Mouse (Mus musculus) neural tube, embryonic 15.5 days (tissue): ENCODE measurements around the gene Elovl1. TPM values are rescaled to one million over a fixed set of nuclear protein-coding genes. Genes with fewer than 3 reads are reported as not detected.

Experiments
- ATAC-seq: fragments of 200-750 bp; cut with Nextera tagmentation; 2 replicates; pipeline ENCODE4 v1.8.0; 2017; ENCODE audit warnings: mild to moderate bottlenecking, moderate TSS enrichment, moderate library complexity; ENCODE audit not compliant: low FRiP score
- H3K27ac ChIP-seq: fragments of 300-500 bp; sonication (generic); replicated peaks from 2 replicates; pipeline ENCODE4 v1.5.1; 2015; ENCODE audit warnings: mild to moderate bottlenecking, inconsistent platforms
- H3K27me3 ChIP-seq: fragments of 300-500 bp; sonication (generic); replicated peaks from 2 replicates; pipeline ENCODE4 v1.6.1; 2015; ENCODE audit warnings: inconsistent platforms
- H3K36me3 ChIP-seq: fragments of 300-500 bp; sonication (generic); 2 replicates; pipeline ENCODE4 v1.6.1; 2015; ENCODE audit warnings: inconsistent platforms
- H3K4me1 ChIP-seq: fragments of 300-500 bp; sonication (generic); 2 replicates; pipeline ENCODE4 v1.6.1; 2015; ENCODE audit warnings: inconsistent platforms
- H3K4me2 ChIP-seq: fragments of 300-500 bp; sonication (generic); 2 replicates; pipeline ENCODE4 v1.6.1; 2015; ENCODE audit warnings: inconsistent platforms, mild to moderate bottlenecking, moderate library complexity
- H3K4me3 ChIP-seq: fragments of 300-500 bp; sonication (generic); replicated peaks from 2 replicates; pipeline ENCODE4 v1.5.1; 2015; ENCODE audit warnings: mild to moderate bottlenecking, inconsistent platforms
- H3K9ac ChIP-seq: fragments of 300-500 bp; sonication (generic); replicated peaks from 2 replicates; pipeline ENCODE4 v1.6.1; 2015; ENCODE audit warnings: mild to moderate bottlenecking, inconsistent platforms
- H3K9me3 ChIP-seq: fragments of 300-500 bp; sonication (generic); replicated peaks from 2 replicates; pipeline ENCODE4 v1.6.1; 2016; ENCODE audit warnings: inconsistent platforms
- WGBS: fragments of 180-500 bp; shearing (Covaris S2); methylation state at CpG from one replicate; pipeline ENCODE4 v1.1.7; 2015; ENCODE audit warnings: mixed read lengths; 5-methylcytosine and 5-hydroxymethylcytosine counted together
- polyA plus RNA-seq: library from polyadenylated mRNA; unstranded; fragments of >200 nt; fragmentation: Nextera tagmentation; extraction: Ambion mirVana; gene quantifications from 2 replicates; pipeline ENCODE4 v1.2.1, GENCODE M21; 2015

Elovl1 gene
- polyA plus RNA-seq, 1 experiment from 2014 or later: 31.2 TPM

DNA sequence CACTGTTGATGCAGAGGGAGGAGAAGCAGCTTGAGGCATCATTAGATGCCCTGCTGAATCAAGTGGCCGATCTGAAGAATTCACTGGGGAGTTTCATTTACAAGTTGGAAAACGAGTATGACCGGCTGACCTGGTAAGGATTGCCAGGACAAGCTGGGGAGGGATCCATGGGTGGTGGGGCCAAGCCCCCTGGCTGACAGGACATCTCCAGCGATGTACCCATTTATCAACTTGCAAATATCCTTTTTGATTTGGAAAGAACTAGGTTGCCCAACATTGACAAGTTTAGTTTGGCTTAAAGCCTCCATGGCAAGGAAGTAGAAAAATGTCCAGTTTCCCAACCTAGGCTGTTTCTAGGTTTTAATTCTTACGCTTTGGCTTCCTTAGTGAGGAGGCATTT lies 17.0 kb upstream of the Elovl1 start:
- H3K9ac ChIP-seq: no peak overlapping the region
- H3K9me3 ChIP-seq: no peaks in the 10 kb centered on the region
- no peaks in the 10 kb centered on the region for H3K27me3 ChIP-seq
- no peak overlapping the region for H3K27ac ChIP-seq
- ATAC-seq: no peak
- peaks cover 28% of the 10 kb centered on the region for H3K4me1 ChIP-seq
- 96% methylated on average over 5 of the region's 5 CpGs for WGBS
- no peak overlapping the region for H3K4me3 ChIP-seq
- H3K4me2 ChIP-seq: no peak overlapping the region
- peaks cover 46% of the 10 kb centered on the region for H3K36me3 ChIP-seq

GRCm38 (mm10) chr4:118413553-118413952 lies 14.3 kb upstream of the Elovl1 start:
- H3K9me3 ChIP-seq: no peaks in the 10 kb centered on the region
- 94% methylated on average over 5 of the region's 5 CpGs for WGBS
- no peak overlapping the region for H3K4me3 ChIP-seq
- peaks cover 15% of the 10 kb centered on the region for H3K4me1 ChIP-seq
- no peak for ATAC-seq
- H3K27me3 ChIP-seq: no peaks in the 10 kb centered on the region
- no peak overlapping the region for H3K27ac ChIP-seq
- H3K4me2 ChIP-seq: no peak overlapping the region
- no peak overlapping the region for H3K9ac ChIP-seq
- H3K36me3 ChIP-seq: peaks cover 69% of the 10 kb centered on the region

DNA sequence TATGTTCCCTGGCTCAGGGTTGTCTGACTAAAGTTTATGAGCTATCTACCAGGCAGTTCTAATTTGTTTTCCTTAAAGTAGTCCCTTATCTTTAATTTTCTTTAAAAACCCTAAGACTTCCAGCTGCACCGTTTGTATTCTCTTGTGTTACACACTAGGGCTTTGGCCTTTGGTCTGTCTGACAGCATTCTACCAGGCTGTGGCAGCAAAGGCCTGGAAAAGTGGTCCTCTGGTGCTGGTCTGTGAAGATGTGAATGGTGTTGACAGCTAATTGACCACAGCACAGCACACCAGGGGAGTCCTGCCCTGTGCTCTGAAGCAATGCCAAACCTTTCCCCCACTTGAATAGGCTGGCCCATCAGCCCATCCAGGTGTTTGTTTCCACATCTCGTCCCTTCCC lies 12.1 kb upstream of the Elovl1 start:
- Histone ChIP-seq H3K36me3 (peaks cover 87% of the 10 kb centered on the region), H3K4me1 (peaks cover 1% of the 10 kb centered on the region; the same call in 1 of the 2 replicates), H3K4me2 (no peak overlapping the region), H3K27ac (no peak overlapping the region), H3K4me3 (no peak overlapping the region), H3K27me3 (no peaks in the 10 kb centered on the region), H3K9me3 (no peaks in the 10 kb centered on the region), H3K9ac (no peak overlapping the region)
- no peak for ATAC-seq
- WGBS: 88% methylated on average over 2 of the region's 2 CpGs

DNA sequence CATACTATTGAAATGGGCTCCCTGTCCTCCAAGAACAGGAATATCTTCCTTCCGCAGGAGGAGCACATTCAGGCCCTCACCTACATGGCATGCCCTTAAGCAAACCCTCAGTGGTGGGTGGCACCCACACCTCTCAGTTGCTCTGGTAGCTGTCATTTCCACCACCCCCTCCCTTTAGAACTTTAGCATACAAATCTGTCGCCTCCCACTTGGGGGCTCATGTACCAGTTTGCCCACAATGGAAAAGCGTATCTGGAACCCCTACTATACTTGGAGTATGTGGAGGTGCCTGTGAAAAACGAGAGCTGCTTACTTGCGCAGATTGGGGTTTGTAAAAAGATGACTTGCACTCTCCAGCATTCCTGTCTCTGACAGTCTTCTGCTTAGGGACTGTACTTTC lies 11.6 kb upstream of the Elovl1 start:
- Histone ChIP-seq H3K9ac (no peak overlapping the region), H3K9me3 (no peaks in the 10 kb centered on the region), H3K27me3 (no peaks in the 10 kb centered on the region), H3K4me3 (no peak overlapping the region), H3K4me2 (no peak overlapping the region), H3K4me1 (no peaks in the 10 kb centered on the region), H3K36me3 (peaks cover 92% of the 10 kb centered on the region), H3K27ac (no peak overlapping the region)
- ATAC-seq: no peak
- WGBS: 95% methylated on average over 5 of the region's 5 CpGs

- H3K27ac ChIP-seq: no peak overlapping the region
- 86% methylated on average over 13 of the region's 13 CpGs for WGBS
- ATAC-seq: no peak
Observed at GRCm38 (mm10) chr4:118417112-118417797, 10.6 kb upstream of the Elovl1 start.

DNA sequence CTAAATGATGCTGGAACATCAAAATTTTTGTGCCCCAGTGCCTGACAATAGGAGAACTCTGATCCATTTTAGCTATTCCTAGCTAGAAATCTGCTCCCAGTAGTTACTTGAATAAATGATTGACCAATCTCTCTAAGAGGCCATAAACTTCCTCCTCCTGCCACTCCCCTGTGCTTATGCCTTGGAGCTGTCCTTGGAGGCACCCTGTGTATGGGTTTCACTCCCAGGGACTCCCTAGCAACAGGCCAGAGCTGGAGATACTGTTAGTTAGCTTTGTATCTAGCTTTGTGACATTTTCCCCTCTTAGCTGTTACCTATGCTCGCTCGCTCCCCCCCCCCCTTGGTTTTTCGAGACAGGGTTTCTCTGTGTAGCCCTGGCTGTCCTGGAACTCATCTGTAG lies 6.5 kb upstream of the Elovl1 start:
- H3K4me3 ChIP-seq: no peak overlapping the region
- no peaks in the 10 kb centered on the region for H3K4me1 ChIP-seq
- ATAC-seq: no peak
- no peak overlapping the region for H3K4me2 ChIP-seq
- peaks cover 56% of the 10 kb centered on the region for H3K36me3 ChIP-seq
- H3K9me3 ChIP-seq: no peaks in the 10 kb centered on the region
- no peak overlapping the region for H3K9ac ChIP-seq
- no peak overlapping the region for H3K27ac ChIP-seq
- no peaks in the 10 kb centered on the region for H3K27me3 ChIP-seq
- 90% methylated on average over 3 of the region's 3 CpGs for WGBS

More at GRCm38 (mm10) chr4:118417112-118417797, 10.6 kb upstream of the Elovl1 start:
- Histone ChIP-seq H3K4me3 (no peak overlapping the region), H3K9me3 (no peaks in the 10 kb centered on the region), H3K4me2 (no peak overlapping the region), H3K4me1 (no peaks in the 10 kb centered on the region), H3K9ac (no peak overlapping the region), H3K36me3 (peaks cover 89% of the 10 kb centered on the region), H3K27me3 (no peaks in the 10 kb centered on the region)

GRCm38 (mm10) chr4:118424541-118425160 lies 3.2 kb upstream of the Elovl1 start:
- ATAC-seq: no peak
- 90% methylated on average over 4 of the region's 4 CpGs for WGBS
- no peaks in the 10 kb centered on the region for H3K27me3 ChIP-seq
- no peak overlapping the region for H3K4me2 ChIP-seq
- peaks cover 25% of the 10 kb centered on the region for H3K4me1 ChIP-seq
- H3K4me3 ChIP-seq: no peak overlapping the region
- H3K36me3 ChIP-seq: peaks cover 29% of the 10 kb centered on the region
- H3K9ac ChIP-seq: no peak overlapping the region
- no peak overlapping the region for H3K27ac ChIP-seq
- no peaks in the 10 kb centered on the region for H3K9me3 ChIP-seq

GRCm38 (mm10) chr4:118425374-118425773 lies 2.5 kb upstream of the Elovl1 start:
- Histone ChIP-seq H3K4me3 (no peak overlapping the region), H3K4me2 (no peak overlapping the region), H3K9me3 (no peaks in the 10 kb centered on the region), H3K27me3 (no peaks in the 10 kb centered on the region), H3K4me1 (peaks cover 27% of the 10 kb centered on the region), H3K9ac (no peak overlapping the region), H3K27ac (no peak overlapping the region), H3K36me3 (peaks cover 23% of the 10 kb centered on the region)
- WGBS: 92% methylated on average over 1 of the region's 1 CpGs
- ATAC-seq: no peak

DNA sequence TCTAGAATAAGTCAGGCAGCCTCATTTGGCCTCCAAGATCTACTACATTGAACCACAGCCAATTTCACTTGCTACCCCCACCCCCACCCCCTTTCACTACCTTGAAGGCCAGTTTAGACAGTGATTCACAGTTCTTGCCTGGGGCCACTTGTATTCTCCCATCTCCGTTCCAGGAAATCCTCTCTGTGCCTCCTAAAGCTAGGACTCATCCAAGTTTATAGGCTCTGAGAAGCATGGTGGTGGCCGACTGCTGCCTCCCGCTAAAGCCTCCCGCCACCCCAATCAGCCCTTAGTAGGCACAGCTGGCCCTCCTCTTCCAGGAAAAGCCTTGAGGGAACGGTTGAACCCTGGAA lies 502 bp upstream of the Elovl1 start:
- Histone ChIP-seq H3K36me3 (peaks cover 24% of the 10 kb centered on the region), H3K9ac (peak overlapping the region; percentile 53), H3K4me2 (peak overlapping the region; percentile 72), H3K4me1 (peaks cover 27% of the 10 kb centered on the region), H3K27me3 (no peaks in the 10 kb centered on the region), H3K4me3 (peak overlapping the region; percentile 49), H3K9me3 (no peaks in the 10 kb centered on the region), H3K27ac (peak overlapping the region; percentile 68)
- ATAC-seq: peak; percentile 45
- WGBS: 2% methylated on average over 5 of the region's 5 CpGs

GRCm38 (mm10) chr4:118428531-118429214 lies 780 bp downstream of the Elovl1 start:
- 46% methylated on average over 15 of the region's 15 CpGs for whole genome bisulfite sequencing
- Histone ChIP-seq H3K27ac (peak overlapping the region; percentile 72; the same call in 1 of the 2 replicates), H3K4me1 (peaks cover 27% of the 10 kb centered on the region), H3K27me3 (no peaks in the 10 kb centered on the region), H3K4me2 (peak overlapping the region; percentile 72), H3K4me3 (peak overlapping the region; percentile 49), H3K9me3 (no peaks in the 10 kb centered on the region), H3K36me3 (peaks cover 30% of the 10 kb centered on the region), H3K9ac (peak overlapping the region; percentile 53)
- peak; percentile 16; the same call in 1 of the 2 replicates for ATAC-seq

- H3K4me3 ChIP-seq: peak overlapping the region; percentile 49; the same call in 1 of the 2 replicates
- 67% methylated on average over 7 of the region's 7 CpGs for WGBS
- H3K4me1 ChIP-seq: peaks cover 27% of the 10 kb centered on the region
- no peaks in the 10 kb centered on the region for H3K9me3 ChIP-seq
- ATAC-seq: no peak
- no peak overlapping the region for H3K9ac ChIP-seq
- peak overlapping the region; percentile 72 for H3K4me2 ChIP-seq
- no peaks in the 10 kb centered on the region for H3K27me3 ChIP-seq
- no peak overlapping the region for H3K27ac ChIP-seq
- peaks cover 30% of the 10 kb centered on the region for H3K36me3 ChIP-seq
Observed at GRCm38 (mm10) chr4:118429215-118429895, 1.5 kb downstream of the Elovl1 start.
